14 mouse cellular contexts compared by ENCODE assay signal in the genomic region with DNA sequence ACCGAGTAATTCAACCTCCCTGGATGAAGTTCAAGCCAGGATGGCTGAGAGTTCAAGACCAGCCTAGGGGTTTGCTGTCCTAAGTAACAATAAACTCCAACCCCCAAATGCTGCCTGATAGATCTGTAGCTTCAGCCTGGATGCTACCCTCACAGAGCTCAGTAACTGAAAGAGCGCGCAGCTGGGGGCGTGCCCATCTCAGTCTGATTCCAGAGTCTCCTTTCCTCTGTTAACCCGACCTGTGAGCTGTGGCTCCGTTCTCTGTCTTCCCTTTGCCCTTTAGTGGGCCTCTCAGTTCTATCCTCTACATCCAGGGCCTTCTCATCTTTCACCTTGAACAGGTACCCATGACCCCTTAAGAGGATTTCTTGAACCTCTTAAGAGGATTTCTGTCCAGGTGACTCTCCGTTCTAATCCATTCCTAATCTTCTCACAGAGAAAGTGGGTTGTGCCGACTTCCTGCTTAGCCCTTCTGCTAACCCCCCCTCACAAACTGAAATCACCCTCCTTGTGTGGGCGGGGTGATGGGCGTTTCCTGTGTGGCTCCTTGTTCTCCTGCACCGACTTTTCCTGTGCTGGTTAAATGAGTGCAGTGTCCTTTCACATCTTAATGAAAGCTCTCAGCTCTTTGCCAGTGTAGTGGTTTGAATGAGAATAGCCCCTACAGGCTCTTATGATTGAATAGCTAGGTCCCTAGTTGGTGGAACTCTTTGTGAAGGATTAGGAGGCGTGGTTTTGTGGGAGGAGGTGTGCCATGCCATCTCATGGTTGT. TPM values are rescaled to one million over a fixed set of nuclear protein-coding genes. Genes with fewer than 3 reads are reported as not detected.
DNase-seq lines count a peak whose midpoint lies in the region; ATAC-seq lines count a peak whose summit lies in the region.
"Had no signal": no experiment of that assay in that cellular context is flagged by ENCODE, and none has a peak within 500 bp of the region (broad histone marks: within the 10 kb centered on the region; RNA-seq: fewer than 3 reads in every experiment).

No protein-coding gene starts in this region.

- peak; percentile 32 for DNase-seq in lung, postnatal 36 days
- DNase-seq in lung, adult 18-20 months: no peak
- peak; percentile 79 to 85 for DNase-seq in thymus, postnatal 36 days
- DNase-seq in right cerebral cortex, postnatal 36 days (ENCODE audit: low spot score in 2 of 2): no peak
- no peak for DNase-seq in gastrocnemius, postnatal 36 days
- DNase-seq in right cerebral cortex, adult 2 months (ENCODE audit: low spot score in 2 of 2): no peak
- DNase-seq: adrenal gland, postnatal 25 days; kidney, adult 11 months; layer of hippocampus, adult 9-11 months; lung, postnatal 14 days; midbrain, embryonic 14.5 days; right cerebral cortex, postnatal 25 days had no signal

- intact Hi-C loops in gastrocnemius, postnatal 36 days (cut with DNase I): no loop called here

- ATAC-seq in hematopoietic stem cell, adult 5-6 weeks (replicated peaks in 1 of 2; ENCODE audit: insufficient read depth in 1 of 2, low FRiP score in 2 of 2, low TSS enrichment in 1 of 2, low read depth in 1 of 2, poor library complexity in 2 of 2, severe bottlenecking in 2 of 2): peak; percentile 49 to 60
- ATAC-seq in megakaryocyte progenitor cell, adult 5-6 weeks (replicated peaks; ENCODE audit: poor library complexity): peak; percentile 73

RNA-seq across cellular contexts. Expression of gene Syde2, which starts 51.6 kb away (rescaled TPM):
- total RNA-seq in hematopoietic stem cell, adult 5-6 weeks (2017): 14.0 and 22.6 TPM in 2 replicates
- total RNA-seq in megakaryocyte progenitor cell, adult 5-6 weeks (2015): 3.7 and 4.9 TPM in 2 replicates
- total RNA-seq in megakaryocyte progenitor cell, adult 5-6 weeks (2017): 3.2 and 5.0 TPM in 2 replicates
- under 1 TPM; 0.79 to 0.82 TPM for total RNA-seq in gastrocnemius, postnatal 36 days (2021)

Comparison
In these comparisons a context has a peak if more than half of its experiments do, and no peak if none do; other contexts are left out.
1. DNase-seq: peak in lung, postnatal 36 days (single experiment) and thymus, postnatal 36 days (2 of 2); none in lung, adult 18-20 months (0 of 2), right cerebral cortex, postnatal 36 days (0 of 2), gastrocnemius, postnatal 36 days (0 of 2) and right cerebral cortex, adult 2 months (0 of 2).